Mouse (Mus musculus) frontal cortex, postnatal 10 days (tissue): ENCODE data around the gene Atg4b.

Source experiments
- DNase-seq, 2 experiments: peaks; one replicate each; pipeline ENCODE4 v3.0.0; 2022; ENCODE audit warnings: low spot score in 2 of 2, mixed read lengths in 1 of 2

Gene Atg4b

GRCm38 (mm10) chr1:93751290-93751689 lies at the start of gene Atg4b:
Gene Atg4b (plus strand): TSS chr1:93751500.
- DNase-seq = no peak

- no peak for DNase-seq
Observed at GRCm38 (mm10) chr1:93702106-93702505, 49.2 kb upstream of the Atg4b start.

GRCm38 (mm10) chr1:93703472-93704048 lies 47.7 kb upstream of the Atg4b start:
- no peak for DNase-seq

GRCm38 (mm10) chr1:93704341-93704740 lies 47.0 kb upstream of the Atg4b start:
- DNase-seq = no peak

GRCm38 (mm10) chr1:93705389-93705788 lies 45.9 kb upstream of the Atg4b start:
- DNase-seq = no peak

GRCm38 (mm10) chr1:93716166-93716565 lies 35.1 kb upstream of the Atg4b start:
- DNase-seq = no peak

- DNase-seq = no peak
Observed at GRCm38 (mm10) chr1:93721557-93721956, 29.7 kb upstream of the Atg4b start.

GRCm38 (mm10) chr1:93724623-93725022 lies 26.7 kb upstream of the Atg4b start:
- DNase-seq = no peak

GRCm38 (mm10) chr1:93725665-93726064 lies 25.6 kb upstream of the Atg4b start:
- no peak for DNase-seq

GRCm38 (mm10) chr1:93726116-93726515 lies 25.2 kb upstream of the Atg4b start:
- DNase-seq = no peak

- peak in 1 of 2 experiments; percentile 29 for DNase-seq
Observed at GRCm38 (mm10) chr1:93726974-93727373, 24.3 kb upstream of the Atg4b start.

GRCm38 (mm10) chr1:93731103-93731502 lies 20.2 kb upstream of the Atg4b start:
- no peak for DNase-seq

GRCm38 (mm10) chr1:93731880-93732281 lies 19.4 kb upstream of the Atg4b start:
- DNase-seq = no peak

GRCm38 (mm10) chr1:93735859-93736258 lies 15.4 kb upstream of the Atg4b start:
- no peak for DNase-seq

- no peak for DNase-seq
Observed at GRCm38 (mm10) chr1:93737711-93738110, 13.6 kb upstream of the Atg4b start.

GRCm38 (mm10) chr1:93740671-93741070 lies 10.6 kb upstream of the Atg4b start:
- no peak for DNase-seq

- no peak for DNase-seq
Observed at GRCm38 (mm10) chr1:93741987-93742386, 9.3 kb upstream of the Atg4b start.

- DNase-seq = no peak
Observed at GRCm38 (mm10) chr1:93742910-93743309, 8.4 kb upstream of the Atg4b start.

- no peak for DNase-seq
Observed at GRCm38 (mm10) chr1:93746179-93746578, 5.1 kb upstream of the Atg4b start.

- DNase-seq = no peak
Observed at GRCm38 (mm10) chr1:93748539-93748938, 2.8 kb upstream of the Atg4b start.

- DNase-seq = peak; percentile 25 to 54
Observed at GRCm38 (mm10) chr1:93753911-93754572, 2.7 kb downstream of the Atg4b start.

GRCm38 (mm10) chr1:93754573-93755290 lies 3.4 kb downstream of the Atg4b start, which contains the start of gene Thap4:
Gene Thap4 (minus strand): TSS chr1:93754864.
- DNase-seq = peak; percentile 91 to 92

- DNase-seq = no peak
Observed at GRCm38 (mm10) chr1:93755291-93755610, 4.0 kb downstream of the Atg4b start.
